Mouse (Mus musculus) urinary bladder, postnatal 36 days (tissue): ENCODE results near the gene Slc16a1.
"Not testable (repeated sequence)": the region's sequence is repeated elsewhere in the genome, so short reads cannot be mapped to it uniquely, and the experiment has no call there.

Source experiments
- DNase-seq, 2 experiments: peaks; one replicate each; pipeline ENCODE4 v3.0.0; 2022; ENCODE audit warnings: low spot score in 2 of 2, mixed read lengths in 1 of 2

Gene Slc16a1

DNA sequence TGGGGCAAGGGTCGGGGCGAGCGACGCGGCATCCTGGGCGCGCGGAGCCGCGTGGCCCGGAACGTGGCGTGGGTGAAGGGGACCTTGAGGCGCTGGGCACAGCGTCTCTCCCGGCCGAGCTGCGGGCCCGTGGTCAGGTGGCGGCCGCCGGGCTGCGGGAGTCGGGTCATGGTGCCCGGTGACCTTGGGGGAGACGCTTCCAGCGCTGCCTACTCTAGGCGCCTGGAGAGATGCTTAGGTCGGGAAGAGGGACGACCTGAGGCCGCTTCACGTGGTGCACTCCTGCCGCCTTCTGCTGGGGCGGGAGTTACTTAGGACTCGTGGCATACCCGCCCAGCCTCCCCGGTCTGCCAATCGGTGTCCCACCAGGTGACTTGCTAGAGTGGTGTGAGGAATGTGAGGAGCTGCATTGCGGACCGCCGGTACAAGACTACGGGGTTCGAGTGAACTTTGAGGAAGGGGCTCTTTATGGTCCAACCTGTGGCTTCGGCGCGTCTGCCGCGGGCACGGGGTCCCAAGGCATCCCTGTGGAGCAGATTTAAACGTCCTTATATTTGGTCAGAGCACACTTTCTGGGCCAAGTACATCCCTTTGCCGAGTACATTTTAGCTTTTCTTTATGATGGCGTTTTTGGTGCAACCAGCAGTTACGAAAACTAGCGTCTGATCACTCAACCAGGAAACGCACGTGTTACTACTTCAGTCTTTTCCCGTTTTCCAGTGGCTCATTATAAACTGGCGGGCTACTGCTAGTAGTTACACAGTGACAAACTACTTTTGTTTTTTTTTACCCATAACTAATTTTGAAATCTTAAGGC is 672 bp downstream of the Slc16a1 start:
- peak; percentile 24 to 53 for DNase-seq

DNA sequence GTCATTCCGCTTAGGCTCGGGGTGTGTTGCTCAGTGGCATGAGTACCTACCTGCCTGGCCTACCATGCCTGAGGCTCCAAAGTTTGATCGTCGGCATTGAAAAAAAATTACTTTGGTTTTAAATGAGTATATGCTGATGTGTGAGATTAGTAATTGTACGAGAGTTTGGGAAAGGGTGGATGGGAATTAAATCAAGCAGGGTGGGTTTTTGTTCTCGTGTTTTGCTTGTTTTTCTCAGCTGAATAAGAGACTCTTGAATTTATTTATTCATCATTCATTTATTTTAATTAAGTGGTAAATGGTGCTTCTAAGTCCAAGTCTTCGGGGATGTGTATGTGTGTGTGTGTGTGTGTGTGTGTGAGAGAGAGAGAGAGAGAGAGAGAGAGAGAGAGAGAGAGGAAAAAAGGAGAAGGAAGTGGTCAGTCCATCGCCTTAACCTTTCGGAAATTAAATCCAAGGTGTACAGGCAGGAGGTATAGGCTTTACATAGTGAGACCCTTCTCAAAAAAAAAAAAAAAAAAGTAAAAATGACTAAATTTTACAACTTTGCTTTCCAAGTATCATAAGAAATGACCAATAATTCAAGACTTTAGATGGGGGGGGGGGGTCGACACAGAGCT is 1.4 kb downstream of the Slc16a1 start:
- no peak for DNase-seq

DNA sequence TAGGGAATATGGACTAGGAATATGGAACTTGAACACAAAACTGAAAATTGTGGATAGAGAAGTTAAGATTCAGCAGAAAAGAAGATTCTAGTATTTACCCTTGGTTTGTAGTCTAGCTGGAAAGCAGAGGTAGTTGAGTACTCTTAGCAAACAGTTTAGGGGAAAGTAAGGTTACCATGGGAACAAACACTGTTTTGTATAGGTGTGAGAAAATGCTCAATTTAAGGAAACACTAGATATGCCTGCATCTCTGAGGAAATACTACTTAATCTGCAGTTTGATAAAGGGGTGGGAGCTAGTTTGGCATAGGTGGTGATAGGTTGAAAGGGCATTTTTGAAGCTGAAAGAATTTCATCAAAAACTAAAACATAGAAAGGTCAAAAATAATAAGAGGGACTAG is 2.4 kb downstream of the Slc16a1 start:
- no peak for DNase-seq

DNA sequence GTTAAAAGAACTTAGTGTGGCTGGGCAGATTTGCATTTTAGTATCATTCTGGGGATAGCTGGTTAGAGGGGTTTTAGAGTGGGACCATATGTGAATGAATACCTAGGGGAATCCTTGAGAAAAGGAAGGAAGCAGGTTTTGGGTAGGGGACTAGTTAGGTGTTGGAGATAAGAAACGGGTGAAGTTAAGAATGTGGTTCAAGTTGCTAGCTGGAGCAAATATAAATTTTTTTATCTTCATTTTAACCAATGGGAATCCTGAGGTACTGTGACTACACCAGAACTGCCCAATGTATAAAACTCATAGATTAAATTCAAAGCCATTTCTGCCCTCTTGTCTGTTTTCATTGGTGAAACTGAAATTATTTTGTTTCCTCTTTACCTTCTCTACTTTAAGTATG is 2.8 kb downstream of the Slc16a1 start:
- DNase-seq, result no peak

DNA sequence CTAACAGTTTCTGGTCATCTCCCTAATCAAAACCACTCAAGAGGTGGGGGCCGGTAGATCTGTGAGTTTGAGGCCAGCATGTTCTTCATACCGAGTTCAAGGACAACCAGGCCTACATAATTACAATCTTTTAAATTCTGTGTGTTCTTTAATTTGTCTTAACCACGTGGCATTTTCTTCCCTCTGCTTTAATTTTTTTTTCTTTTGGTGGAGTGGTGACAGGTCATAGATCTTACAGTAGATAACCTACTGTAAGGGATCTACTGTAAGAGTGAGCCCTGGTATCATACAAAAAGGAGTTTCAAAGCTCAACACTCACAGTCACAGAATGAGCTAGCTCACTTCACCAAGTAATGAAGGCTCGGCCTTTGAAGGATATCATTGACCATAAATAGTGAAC is 4.6 kb downstream of the Slc16a1 start:
- no peak for DNase-seq

DNA sequence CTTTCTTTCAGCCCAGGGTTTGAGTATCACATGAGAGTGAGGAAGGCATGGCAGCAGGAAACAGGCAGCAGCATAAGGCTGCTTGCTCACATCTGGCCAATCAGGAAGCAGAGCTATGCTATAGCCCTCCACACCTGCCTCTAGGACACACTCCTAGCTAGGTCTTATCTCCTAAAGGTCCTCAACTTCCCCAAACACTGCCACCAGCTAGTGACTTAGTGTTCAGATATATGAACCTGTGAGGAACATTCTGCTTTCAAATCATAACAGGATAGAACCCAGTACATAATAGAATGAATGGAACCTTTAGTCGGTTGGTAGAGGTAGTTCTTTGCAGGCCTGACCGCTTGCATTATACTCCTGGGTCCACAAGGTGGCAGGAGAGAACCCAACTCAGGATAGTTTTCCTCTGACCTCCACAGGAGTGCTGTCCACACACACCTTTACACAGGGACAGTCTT is 5.4 kb downstream of the Slc16a1 start:
- DNase-seq, result peak; percentile 41 to 50

DNA sequence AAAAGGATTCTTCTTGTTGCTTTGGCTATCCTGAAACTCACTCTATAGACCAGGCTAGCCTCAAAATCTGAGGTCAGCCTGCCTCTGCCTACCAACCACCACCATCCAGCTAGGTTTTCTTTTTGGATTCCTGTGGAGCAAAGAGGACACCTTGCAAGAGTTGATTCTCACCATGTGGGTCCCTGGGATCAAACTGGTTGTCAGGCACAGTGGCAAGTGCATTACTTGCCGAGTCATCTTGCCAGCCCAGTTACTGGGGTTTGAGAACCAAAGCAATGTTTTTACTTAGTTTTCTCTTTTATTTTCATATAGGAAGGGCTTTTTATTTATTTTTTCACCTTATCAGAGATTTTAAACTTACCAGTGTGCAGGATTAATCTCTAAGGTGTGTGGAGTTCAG is 5.9 kb downstream of the Slc16a1 start:
- DNase-seq, result no peak

DNA sequence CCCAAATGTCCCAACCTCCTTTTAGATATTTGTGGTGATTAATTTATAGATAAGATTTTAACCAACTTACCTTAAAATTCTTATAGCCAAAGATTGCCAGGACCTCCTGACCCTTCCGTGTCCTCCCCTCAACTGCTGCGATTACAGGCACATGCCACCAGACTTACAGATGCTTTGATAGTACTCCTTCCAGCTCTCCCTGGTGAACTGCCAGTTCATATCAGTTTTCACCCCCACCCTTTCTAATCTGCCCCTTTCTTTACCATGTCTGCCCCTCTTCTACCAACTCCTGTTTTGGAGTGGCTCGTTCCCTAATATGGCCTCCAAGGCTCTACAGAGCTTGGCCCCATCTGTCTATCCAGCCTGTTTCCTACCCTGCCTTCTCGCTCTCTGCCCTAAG is 15.8 kb downstream of the Slc16a1 start:
- DNase-seq, result no peak

DNA sequence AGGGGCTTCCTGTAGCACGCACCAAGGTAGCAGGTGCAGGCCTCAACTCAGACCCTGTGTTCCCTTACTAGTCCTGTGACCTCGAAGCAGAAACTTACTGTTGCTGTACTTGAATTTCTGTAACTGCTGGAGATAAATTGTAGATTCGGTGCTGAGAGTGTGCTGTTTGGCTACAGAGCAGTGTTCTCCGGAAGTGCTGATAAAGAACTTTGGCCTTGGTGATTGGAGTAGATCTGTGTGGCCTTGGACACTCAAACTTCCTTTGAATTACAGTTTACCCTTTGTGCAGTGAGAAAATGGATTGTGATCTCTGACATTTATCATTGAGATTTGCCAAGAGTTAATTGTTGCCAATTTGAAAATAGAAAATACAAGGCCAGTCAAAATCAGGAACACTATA is 16.5 kb downstream of the Slc16a1 start:
- DNase-seq, result no peak

DNA sequence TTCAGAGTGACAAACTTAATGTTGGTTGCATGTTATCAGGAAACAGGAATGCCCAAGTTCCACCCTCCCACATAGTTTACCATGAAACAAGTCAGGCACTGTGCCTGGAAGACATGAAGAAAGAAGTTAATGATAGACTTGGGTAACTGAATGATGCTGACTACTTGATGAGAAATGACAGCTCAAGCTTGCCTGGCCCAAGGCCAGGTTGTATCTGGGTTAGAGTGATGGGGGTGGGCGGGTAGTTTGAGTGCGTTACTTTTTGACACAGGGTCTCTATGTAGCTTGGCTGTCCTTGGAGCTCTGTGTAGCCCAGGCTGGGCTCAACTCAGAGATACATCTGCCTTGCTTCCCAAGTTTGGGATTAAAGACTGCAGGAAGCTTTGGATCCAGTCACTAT is 20.2 kb downstream of the Slc16a1 start:
- DNase-seq, result no peak

DNA sequence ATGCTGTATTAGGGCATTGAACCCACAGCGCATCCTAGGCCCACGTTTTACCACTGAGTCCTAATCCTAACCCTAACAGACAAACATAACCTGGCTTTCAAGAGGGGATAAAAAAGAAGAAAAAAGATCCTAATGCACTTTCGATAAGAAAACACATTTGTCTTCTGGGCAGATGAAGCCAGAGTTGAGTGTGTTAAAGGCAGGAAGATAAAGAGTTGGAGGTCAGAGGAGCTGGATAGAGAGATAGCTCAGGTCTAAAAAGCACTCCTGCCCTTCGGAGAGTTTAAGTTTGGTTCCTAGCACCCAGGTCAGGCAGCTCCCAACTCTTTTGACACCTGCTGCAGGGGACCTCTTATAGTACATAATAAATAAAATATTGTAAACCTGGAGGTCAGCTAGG is 21.3 kb downstream of the Slc16a1 start:
- DNase-seq, result no peak

DNA sequence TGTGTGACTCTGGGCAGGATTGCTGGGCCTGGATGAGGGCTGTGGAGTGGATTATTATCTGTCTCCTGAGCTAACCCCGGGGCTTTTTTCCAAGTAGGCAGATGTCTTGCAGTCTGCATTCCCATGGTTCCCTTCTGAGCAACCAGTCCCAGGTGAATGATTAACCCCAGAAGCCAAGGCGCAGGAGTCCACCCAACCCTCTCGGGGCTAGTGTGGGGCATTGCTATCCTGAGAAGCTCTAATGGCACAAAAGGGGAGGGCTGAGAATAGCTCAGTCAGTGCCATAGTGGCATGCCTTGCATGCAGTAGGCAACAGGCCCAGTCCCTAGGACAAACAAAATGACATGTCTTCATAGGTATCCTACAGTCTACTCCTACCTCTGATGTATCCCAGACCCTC is 22.1 kb downstream of the Slc16a1 start:
- DNase-seq, result no peak

DNA sequence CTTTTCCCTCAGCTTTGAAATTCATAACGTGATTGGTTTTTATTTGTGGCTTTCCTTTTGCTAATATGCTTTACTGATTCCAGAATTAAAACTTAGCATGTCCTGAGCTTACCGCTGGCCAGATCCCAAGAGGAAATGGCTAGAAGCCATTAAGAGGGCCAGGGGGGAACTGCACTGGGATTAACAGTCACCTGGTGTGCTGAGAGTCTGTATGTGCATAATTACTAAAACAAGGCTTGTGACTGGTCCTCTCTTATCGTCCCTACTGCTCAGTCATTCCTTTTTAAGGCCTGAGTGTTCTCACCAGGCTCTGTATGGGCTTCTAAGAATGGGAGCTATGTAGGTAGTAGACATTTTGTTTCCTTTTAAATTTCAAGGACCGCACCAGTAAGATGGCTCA is 23.5 kb downstream of the Slc16a1 start:
- no peak for DNase-seq

DNA sequence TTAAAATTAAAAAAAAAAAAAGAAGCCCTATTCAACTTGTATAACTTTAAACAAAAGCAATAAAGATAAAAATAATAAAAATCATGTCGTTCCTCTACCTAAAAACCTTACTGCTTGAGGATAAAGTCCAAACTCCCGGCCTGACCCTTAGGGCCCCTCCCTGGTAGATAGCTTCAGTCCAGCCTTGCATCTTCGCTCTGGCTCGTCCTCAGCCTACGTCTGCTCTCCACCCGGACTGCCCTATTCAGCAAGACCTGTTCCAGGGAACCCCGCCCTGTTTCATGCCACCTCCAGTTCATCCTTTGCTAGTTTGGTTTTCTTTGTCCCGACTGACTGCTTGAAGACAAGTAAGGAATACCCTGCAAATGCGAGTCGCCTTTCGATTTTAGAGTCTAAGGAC is 24.5 kb downstream of the Slc16a1 start:
- DNase-seq, result no peak

DNA sequence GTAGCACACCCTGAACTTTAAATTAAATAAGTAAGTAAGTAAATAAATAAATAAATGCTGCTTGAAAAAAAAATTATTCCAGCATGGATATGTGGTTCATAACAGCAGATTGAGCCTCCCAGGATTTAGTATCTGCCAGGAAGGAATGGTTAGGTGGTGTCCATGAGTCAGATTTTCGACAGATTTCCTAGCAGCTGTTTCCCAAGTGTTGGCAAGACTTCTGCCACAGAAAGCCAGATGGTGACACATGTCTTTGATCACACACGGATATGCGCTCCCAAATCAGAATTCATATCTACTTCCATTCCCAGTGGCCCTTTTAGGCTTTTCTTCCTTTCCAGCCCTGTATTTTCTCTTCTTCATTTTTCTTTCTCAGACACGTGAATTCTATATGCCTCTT is 28.5 kb downstream of the Slc16a1 start:
- peak in 1 of 2 experiments; percentile 53 for DNase-seq

DNA sequence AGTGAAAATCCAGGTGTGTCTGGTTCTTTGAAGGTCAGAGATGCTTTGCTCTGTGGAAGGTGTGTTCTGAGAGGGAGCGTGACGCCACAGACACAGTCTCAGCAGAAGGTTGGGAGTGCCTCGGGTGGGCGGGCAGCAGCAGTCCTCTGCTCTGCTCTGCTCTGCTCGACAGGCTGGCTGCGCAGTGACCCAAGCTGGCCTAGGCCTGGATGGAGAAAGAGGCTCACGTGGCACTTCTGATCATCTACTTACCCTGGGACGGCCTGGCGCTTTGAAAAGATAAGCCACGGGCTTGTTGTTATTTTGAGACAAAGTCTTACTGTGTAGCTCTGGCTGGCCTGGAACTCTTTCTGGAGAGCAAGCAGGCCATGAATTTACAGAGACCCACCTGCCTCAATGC is 29.0 kb downstream of the Slc16a1 start:
- DNase-seq, result no peak

DNA sequence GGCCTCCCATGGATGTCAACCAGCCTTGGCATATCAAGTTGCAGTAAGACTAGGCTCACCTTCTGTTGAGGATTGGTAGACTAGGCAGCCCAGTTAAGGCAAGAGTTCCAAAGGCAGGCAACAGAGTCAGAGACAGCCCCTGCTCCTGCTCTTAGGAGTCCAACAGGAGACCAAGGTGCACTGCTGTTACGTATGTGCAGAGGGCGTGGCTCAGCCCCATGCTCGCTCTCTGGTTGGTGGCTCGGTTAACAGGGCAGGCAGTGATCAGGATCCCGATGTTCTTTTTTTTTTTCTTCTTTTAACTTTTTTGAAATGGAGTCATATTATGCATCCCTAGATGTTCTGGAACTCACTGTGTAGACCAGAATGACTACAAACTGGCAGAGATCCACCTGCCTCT is 30.5 kb downstream of the Slc16a1 start:
- no peak for DNase-seq

DNA sequence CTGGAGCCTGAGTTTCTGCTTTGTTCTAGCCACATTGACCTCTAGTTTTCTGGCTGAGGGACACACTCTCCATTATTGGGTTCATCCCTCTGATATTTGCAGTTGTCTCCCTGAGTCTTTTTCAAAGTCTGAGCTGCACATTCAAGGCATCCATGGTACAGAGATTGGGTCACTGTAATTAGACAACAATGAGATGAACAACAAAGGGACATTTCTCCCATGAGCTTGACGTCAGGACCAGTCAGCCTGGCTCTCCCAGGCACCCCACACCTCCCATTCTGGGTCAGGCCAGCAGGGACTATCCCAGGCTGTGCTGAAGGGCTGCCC is 31.4 kb downstream of the Slc16a1 start:
- no peak for DNase-seq

DNA sequence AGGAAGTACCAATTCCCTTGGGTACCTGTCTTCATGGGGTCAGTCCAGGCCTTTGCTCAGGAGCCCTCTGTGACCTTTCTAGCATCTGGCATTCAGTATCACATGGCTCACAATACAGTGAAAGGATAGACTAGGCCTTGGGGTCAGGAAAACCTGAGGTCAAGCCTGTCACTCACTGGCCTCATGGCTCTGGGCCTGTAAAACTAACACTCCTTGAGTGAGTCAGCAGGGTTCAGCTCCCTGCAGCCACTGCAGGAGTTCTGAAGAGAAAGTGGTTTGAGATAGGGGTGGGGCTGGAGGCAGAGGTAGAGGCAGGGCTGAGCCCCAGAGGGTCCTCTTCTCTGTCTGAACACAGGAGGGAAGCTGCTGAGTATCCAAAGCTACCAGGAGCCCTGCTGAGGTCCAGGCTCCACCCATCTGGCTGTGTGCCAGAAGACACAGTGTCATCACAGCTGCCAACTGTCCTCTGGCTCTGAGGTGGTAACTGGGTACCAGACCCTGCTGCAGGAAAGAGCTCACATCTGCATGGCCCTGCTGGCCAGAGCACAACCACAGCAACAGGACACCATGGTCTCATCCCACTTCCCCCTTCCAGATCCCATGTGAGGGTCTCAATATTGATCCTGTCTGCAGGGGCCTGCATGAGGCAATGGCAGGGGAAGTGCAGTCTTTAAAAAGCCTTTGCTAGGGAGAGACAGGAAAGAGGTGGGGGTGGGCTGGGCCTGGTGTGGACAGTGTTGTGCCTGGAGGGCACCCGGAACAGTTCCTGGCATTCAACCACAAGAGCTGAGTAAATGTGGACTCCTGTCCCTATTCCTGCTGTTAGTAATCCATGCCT is 31.9 kb downstream of the Slc16a1 start:
- DNase-seq, result not testable (repeated sequence)

DNA sequence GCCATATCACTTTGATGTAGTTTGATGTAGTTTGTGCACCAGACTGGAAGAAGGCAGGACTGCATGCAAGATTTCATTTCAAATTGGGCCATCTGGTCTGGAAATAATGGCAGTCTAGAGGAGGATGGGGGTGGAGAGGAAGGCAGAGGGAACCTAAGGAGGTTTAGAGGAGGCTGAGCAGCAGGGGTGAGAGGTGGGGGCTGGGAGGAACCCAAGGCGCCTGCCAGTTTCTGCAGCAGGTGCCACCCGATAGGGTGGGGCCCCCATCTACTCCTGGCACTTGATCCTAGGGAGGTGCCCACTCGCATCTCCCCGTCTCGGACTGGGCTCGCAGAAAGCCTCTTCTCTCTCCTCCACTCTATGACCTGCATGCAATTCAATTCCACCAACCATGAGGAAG is 33.1 kb downstream of the Slc16a1 start:
- DNase-seq, result no peak

DNA sequence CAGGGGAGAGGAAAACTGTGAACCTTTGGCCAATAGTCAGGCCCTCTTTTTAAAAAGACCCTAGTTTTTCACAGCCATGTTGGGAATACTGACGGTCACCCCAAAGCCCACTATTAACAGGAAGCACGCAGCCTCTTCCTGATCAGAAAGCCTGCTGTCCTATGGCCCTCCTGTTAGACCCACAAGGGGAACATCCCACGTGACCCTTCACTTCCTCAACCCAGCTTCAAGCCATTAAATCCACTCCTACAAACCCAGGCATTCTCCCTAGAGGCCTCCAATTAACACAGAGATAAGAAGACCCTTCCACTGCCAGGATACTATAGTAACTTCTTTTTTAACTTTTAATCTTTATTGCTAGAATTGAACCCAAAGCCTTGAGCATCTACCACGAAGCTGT is 33.6 kb downstream of the Slc16a1 start:
- no peak for DNase-seq

DNA sequence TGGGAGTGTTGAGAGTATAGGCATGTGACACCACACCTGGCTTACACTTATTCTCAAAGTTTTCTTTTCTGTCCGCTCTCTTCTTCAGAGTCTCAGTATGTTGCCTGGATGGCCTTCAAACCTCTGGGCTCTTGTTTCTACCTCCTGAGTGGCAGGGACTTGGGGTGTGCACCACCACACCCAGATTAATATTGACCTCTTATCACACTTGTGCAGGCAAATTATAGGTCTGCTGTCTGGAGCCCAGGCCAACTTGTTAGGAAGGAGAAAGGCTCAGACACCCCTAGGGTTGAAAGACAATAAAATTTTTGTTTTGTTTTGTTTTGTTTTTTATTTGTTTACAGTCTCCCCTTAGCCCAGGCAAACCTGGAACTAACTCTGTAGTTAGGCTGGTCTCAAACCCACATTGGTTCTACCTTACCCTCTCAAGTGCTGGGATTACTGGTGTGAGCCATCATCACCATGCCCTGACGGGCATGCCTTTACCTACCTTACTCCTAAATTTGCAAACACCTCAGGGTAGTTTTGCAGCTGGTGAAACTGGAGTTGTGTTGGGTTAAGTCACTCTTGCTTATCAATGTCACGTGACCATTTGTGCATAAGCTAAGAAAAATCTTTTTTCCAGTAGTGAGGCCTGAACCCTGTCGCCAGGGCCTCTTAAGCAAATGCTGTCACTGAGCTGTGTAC is 35.3 kb downstream of the Slc16a1 start:
- no peak for DNase-seq
